In genomic region chr5:121003781-121004180, GRCm38 (mm10) we compare ENCODE assay signal across 11 mouse cellular contexts. TPM values are rescaled to one million over a fixed set of nuclear protein-coding genes. Genes with fewer than 3 reads are reported as not detected.
DNase-seq lines count a peak whose midpoint lies in the region; ATAC-seq and TF ChIP-seq lines count a peak whose summit lies in the region.
"Had no signal": no experiment of that assay in that cellular context is flagged by ENCODE, and none has a peak within 500 bp of the region (broad histone marks: within the 10 kb centered on the region; RNA-seq: fewer than 3 reads in every experiment).

No protein-coding gene starts in this region.

- 26% methylated on average over 17 of the region's 17 CpGs for WGBS in hindbrain, embryonic 12.5 days
- WGBS in hindbrain, embryonic 10.5 days = 41% methylated on average over 17 of the region's 17 CpGs
- WGBS in stomach, postnatal 0 days = 33% methylated on average over 17 of the region's 17 CpGs

- DNase-seq in hindbrain, embryonic 10.5 days (ENCODE audit: low spot score) = no peak
- peak; percentile 71 for DNase-seq in cerebellum, adult 11 months
- peak; percentile 79 for DNase-seq in retina, embryonic 14.5 days (ENCODE audit: low spot score)
- no peak for DNase-seq in spleen, adult 18-20 months
- DNase-seq in stomach, postnatal 0 days (ENCODE audit: low spot score) = no peak
- no peak for DNase-seq in kidney, postnatal 14 days
- DNase-seq: heart, postnatal 14 days had no signal

- ATAC-seq in hindbrain, embryonic 12.5 days (ENCODE audit: low FRiP score) = no peak
- peak; percentile 49 to 59 for ATAC-seq in hematopoietic stem cell, adult 5-6 weeks (replicated peaks in 1 of 2; ENCODE audit: insufficient read depth in 1 of 2, low FRiP score in 2 of 2, low TSS enrichment in 1 of 2, low read depth in 1 of 2, poor library complexity in 2 of 2, severe bottlenecking in 2 of 2)
- no peak for ATAC-seq in stomach, postnatal 0 days (ENCODE audit: low FRiP score, low TSS enrichment)

- peak overlapping the region; percentile 2; the same call in 1 of the 2 replicates for H3K4me3 ChIP-seq in hindbrain, embryonic 12.5 days
- no peak overlapping the region for H3K4me3 ChIP-seq in hindbrain, embryonic 10.5 days
- no peak overlapping the region for H3K4me3 ChIP-seq in stomach, postnatal 0 days (ENCODE audit: low read depth, low read length)

- H3K36me3 ChIP-seq in hindbrain, embryonic 12.5 days = no peaks in the 10 kb centered on the region
- H3K36me3 ChIP-seq in hindbrain, embryonic 10.5 days = no peaks in the 10 kb centered on the region
- no peaks in the 10 kb centered on the region for H3K36me3 ChIP-seq in stomach, postnatal 0 days (ENCODE audit: control insufficient read depth, insufficient read depth, low read length)
- H3K36me3 ChIP-seq: G1E had no signal

- H3K27ac ChIP-seq in hindbrain, embryonic 12.5 days = peak overlapping the region; percentile 46; the same call in 1 of the 2 replicates
- H3K27ac ChIP-seq in hindbrain, embryonic 10.5 days = no peak overlapping the region
- no peak overlapping the region for H3K27ac ChIP-seq in stomach, postnatal 0 days (replicated peaks)

- peak overlapping the region; percentile 39; the same call in 1 of the 2 replicates for H3K9ac ChIP-seq in hindbrain, embryonic 12.5 days
- no peak overlapping the region for H3K9ac ChIP-seq in stomach, postnatal 0 days (ENCODE audit: low read length)

- H3K27me3 ChIP-seq in hindbrain, embryonic 12.5 days = peaks cover 16% of the 10 kb centered on the region; the same call in 1 of the 2 replicates
- H3K27me3 ChIP-seq in hindbrain, embryonic 10.5 days (ENCODE audit: insufficient read depth, poor library complexity, severe bottlenecking) = peaks cover 29% of the 10 kb centered on the region
- no peaks in the 10 kb centered on the region for H3K27me3 ChIP-seq in stomach, postnatal 0 days (ENCODE audit: control insufficient read depth, insufficient read depth, low read length)

- peak overlapping the region; percentile 38 for H3K4me2 ChIP-seq in hindbrain, embryonic 12.5 days (replicated peaks)
- H3K4me2 ChIP-seq in stomach, postnatal 0 days (replicated peaks; ENCODE audit: low read depth) = no peak overlapping the region

- peaks cover 22% of the 10 kb centered on the region for H3K4me1 ChIP-seq in hindbrain, embryonic 12.5 days
- H3K4me1 ChIP-seq in hindbrain, embryonic 10.5 days (replicated peaks) = peaks cover 14% of the 10 kb centered on the region
- H3K4me1 ChIP-seq in stomach, postnatal 0 days (replicated peaks; ENCODE audit: control insufficient read depth, insufficient read depth) = no peaks in the 10 kb centered on the region

- H3K9me3 ChIP-seq in hindbrain, embryonic 12.5 days (replicated peaks) = no peaks in the 10 kb centered on the region
- H3K9me3 ChIP-seq in hindbrain, embryonic 10.5 days = no peaks in the 10 kb centered on the region
- H3K9me3 ChIP-seq in stomach, postnatal 0 days (ENCODE audit: control insufficient read depth, low read length) = no peaks in the 10 kb centered on the region
- H3K9me3 ChIP-seq: G1E had no signal

- TF ChIP-seq CTCF in stomach, postnatal 0 days (IDR thresholded peaks at IDR 0.05; ENCODE audit: low read depth) = no peak

- TF ChIP-seq EP300 in stomach, postnatal 0 days (optimal IDR thresholded peaks at IDR 0.05) = no peak

RNA-seq across cellular contexts. Expression of gene Rph3a, which starts 6.1 kb away (rescaled TPM):
- 6.7 and 8.8 TPM in 2 replicates for polyA plus RNA-seq in hindbrain, embryonic 12.5 days (2016; fragmentation: Nextera tagmentation; extraction: Ambion mirVana)
- 0.30 and 2.2 TPM in 2 replicates for polyA plus RNA-seq in hindbrain, embryonic 10.5 days (2016; fragmentation: Nextera tagmentation; extraction: Ambion mirVana)
- total RNA-seq in hematopoietic stem cell, adult 5-6 weeks (2017) = not detected in 2 replicates
- 0.04 and 0.06 TPM in 2 replicates for polyA plus RNA-seq in stomach, postnatal 0 days (2015; fragmentation: Nextera tagmentation; extraction: Ambion mirVana)
- total RNA-seq: G1E; heart, postnatal 14 days; liver, adult 2 months had no signal
- polyA plus RNA-seq: G1E; liver, adult 2 months had no signal

Comparison
In these comparisons a context has a peak if more than half of its experiments do, and no peak if none do; other contexts are left out.
1. ATAC-seq: peak in hematopoietic stem cell, adult 5-6 weeks (2 of 2); none in hindbrain, embryonic 12.5 days (single experiment) and stomach, postnatal 0 days (single experiment).
2. DNase-seq: peak in cerebellum, adult 11 months (single experiment) and retina, embryonic 14.5 days (single experiment); none in hindbrain, embryonic 10.5 days (single experiment), spleen, adult 18-20 months (0 of 2), stomach, postnatal 0 days (single experiment) and kidney, postnatal 14 days (single experiment).